Comparison of ENCODE assay signal across 9 mouse cellular contexts in the genomic region with DNA sequence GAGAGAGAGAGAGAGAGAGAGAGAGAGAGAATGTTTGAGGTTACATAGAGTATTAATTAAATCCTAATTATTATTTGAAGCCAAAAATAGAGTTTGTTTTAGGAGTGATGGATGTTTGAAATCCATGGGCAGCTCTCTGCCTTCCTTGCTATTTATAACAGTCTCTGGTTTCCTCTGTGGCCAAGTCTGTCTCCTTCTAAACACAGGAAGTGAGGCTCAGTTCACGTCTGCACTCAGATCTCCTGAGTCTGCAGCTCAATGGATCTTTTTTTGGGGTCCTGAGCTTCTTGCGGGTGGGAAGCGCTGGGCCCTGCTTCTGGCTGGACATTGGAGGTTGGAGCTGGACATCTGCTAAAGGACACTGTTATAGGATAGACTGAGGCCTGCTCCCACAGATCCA. TPM values are rescaled to one million over a fixed set of nuclear protein-coding genes. Genes with fewer than 3 reads are reported as not detected.
A peak's percentile ranks its signal among the peaks of the same experiment; 100 is the strongest.
DNase-seq lines count a peak whose midpoint lies in the region; ATAC-seq lines count a peak whose summit lies in the region.
"Had no signal": no experiment of that assay in that cellular context is flagged by ENCODE, and none has a peak within 500 bp of the region (broad histone marks: within the 10 kb centered on the region; RNA-seq: fewer than 3 reads in every experiment).

No protein-coding gene starts in this region.

- H3K27me3 ChIP-seq in limb, embryonic 15.5 days = no peaks in the 10 kb centered on the region
- H3K27me3 ChIP-seq in forebrain, embryonic 14.5 days (replicated peaks; ENCODE audit: control insufficient read depth, insufficient read depth, low read length) = no peaks in the 10 kb centered on the region
- H3K27me3 ChIP-seq in forebrain, embryonic 16.5 days (replicated peaks; ENCODE audit: control insufficient read depth, insufficient read depth, low read length) = no peaks in the 10 kb centered on the region
- H3K27me3 ChIP-seq: limb, embryonic 13.5 days had no signal

- H3K36me3 ChIP-seq in limb, embryonic 15.5 days = no peaks in the 10 kb centered on the region
- H3K36me3 ChIP-seq in forebrain, embryonic 14.5 days (ENCODE audit: control insufficient read depth, insufficient read depth, low read length) = no peaks in the 10 kb centered on the region
- no peaks in the 10 kb centered on the region for H3K36me3 ChIP-seq in forebrain, embryonic 16.5 days (ENCODE audit: control insufficient read depth, insufficient read depth)
- H3K36me3 ChIP-seq: limb, embryonic 13.5 days had no signal

- H3K4me2 ChIP-seq in limb, embryonic 15.5 days = no peak overlapping the region
- no peak overlapping the region for H3K4me2 ChIP-seq in forebrain, embryonic 14.5 days (ENCODE audit: low read length)
- H3K4me2 ChIP-seq in forebrain, embryonic 16.5 days (ENCODE audit: low read length) = no peak overlapping the region
- H3K4me2 ChIP-seq: limb, embryonic 13.5 days had no signal

- 59% methylated on average over 3 of the region's 3 CpGs for WGBS in limb, embryonic 15.5 days
- WGBS in forebrain, embryonic 14.5 days = 83% methylated on average over 3 of the region's 3 CpGs
- 78% methylated on average over 3 of the region's 3 CpGs for WGBS in forebrain, embryonic 16.5 days

- no peak overlapping the region for H3K4me3 ChIP-seq in limb, embryonic 15.5 days
- H3K4me3 ChIP-seq in forebrain, embryonic 14.5 days (ENCODE audit: low read depth, low read length) = no peak overlapping the region
- H3K4me3 ChIP-seq in forebrain, embryonic 16.5 days (replicated peaks; ENCODE audit: low read length) = no peak overlapping the region
- H3K4me3 ChIP-seq: limb, embryonic 13.5 days had no signal

- H3K27ac ChIP-seq in limb, embryonic 15.5 days = peak overlapping the region; percentile 69
- H3K27ac ChIP-seq in forebrain, embryonic 14.5 days (ENCODE audit: low read depth, low read length) = no peak overlapping the region
- H3K27ac ChIP-seq in forebrain, embryonic 16.5 days (ENCODE audit: low read length) = no peak overlapping the region
- H3K27ac ChIP-seq: limb, embryonic 13.5 days had no signal

- no peak overlapping the region for H3K9ac ChIP-seq in limb, embryonic 15.5 days
- H3K9ac ChIP-seq in forebrain, embryonic 14.5 days (ENCODE audit: low read length) = no peak overlapping the region
- H3K9ac ChIP-seq in forebrain, embryonic 16.5 days (replicated peaks; ENCODE audit: low read depth, low read length) = no peak overlapping the region
- H3K9ac ChIP-seq: limb, embryonic 13.5 days had no signal

- no peaks in the 10 kb centered on the region for H3K9me3 ChIP-seq in limb, embryonic 15.5 days
- H3K9me3 ChIP-seq in forebrain, embryonic 14.5 days (replicated peaks; ENCODE audit: control insufficient read depth, low read length) = no peaks in the 10 kb centered on the region
- no peaks in the 10 kb centered on the region for H3K9me3 ChIP-seq in forebrain, embryonic 16.5 days (ENCODE audit: control insufficient read depth, low read length)
- H3K9me3 ChIP-seq: limb, embryonic 13.5 days had no signal

- H3K4me1 ChIP-seq in limb, embryonic 15.5 days = peaks cover 55% of the 10 kb centered on the region
- peaks cover 8% of the 10 kb centered on the region for H3K4me1 ChIP-seq in forebrain, embryonic 14.5 days (ENCODE audit: control insufficient read depth, insufficient read depth, low read length)
- peaks cover 20% of the 10 kb centered on the region for H3K4me1 ChIP-seq in forebrain, embryonic 16.5 days (replicated peaks; ENCODE audit: control insufficient read depth, insufficient read depth, low read length)

- ATAC-seq in activated CD4-positive, CD25-positive, alpha-beta regulatory T cell, adult 4 months = peak; percentile 37
- no peak for ATAC-seq in limb, embryonic 15.5 days (ENCODE audit: insufficient number of reproducible peaks, low FRiP score, low TSS enrichment, low read depth)
- ATAC-seq in forebrain, embryonic 14.5 days = no peak
- no peak for ATAC-seq in forebrain, embryonic 16.5 days

- DNase-seq in layer of hippocampus, adult 11-12 months (ENCODE audit: low spot score) = peak; percentile 39
- DNase-seq in layer of hippocampus, postnatal 25 days (ENCODE audit: extremely low spot score in 1 of 2, low spot score in 1 of 2) = no peak
- DNase-seq in CD4-positive helper T cell, adult 2 months (ENCODE audit: low read depth, low spot score) = peak; percentile 59
- no peak for DNase-seq in forebrain, embryonic 14.5 days (ENCODE audit: low spot score)
- DNase-seq: kidney, adult 2 months had no signal

RNA-seq across cellular contexts. Expression of a gene that starts 3.3 kb away (rescaled TPM):
- 10 to 100 TPM; 35.0 to 54.8 TPM for total RNA-seq in layer of hippocampus, postnatal 25 days (2021)
- polyA plus RNA-seq in activated CD4-positive, CD25-positive, alpha-beta regulatory T cell, adult 4 months (2017; shearing (Covaris generic)) = 10 to 100 TPM; 26.6 to 31.2 TPM
- polyA plus RNA-seq in limb, embryonic 15.5 days (2015; fragmentation: Nextera tagmentation; extraction: Ambion mirVana) = 2.1 and 2.6 TPM in 2 replicates
- polyA plus RNA-seq in forebrain, embryonic 14.5 days (2014; fragmentation: Nextera tagmentation; extraction: Ambion mirVana) = 52.4 and 61.5 TPM in 2 replicates
- 78.3 and 80.5 TPM in 2 replicates for polyA plus RNA-seq in forebrain, embryonic 16.5 days (2015; fragmentation: Nextera tagmentation; extraction: Ambion mirVana)

Comparison
In these comparisons a context has a peak if more than half of its experiments do, and no peak if none do; other contexts are left out.
1. DNase-seq: peak in layer of hippocampus, adult 11-12 months (single experiment) and CD4-positive helper T cell, adult 2 months (single experiment); none in layer of hippocampus, postnatal 25 days (0 of 2) and forebrain, embryonic 14.5 days (single experiment).